Mouse (Mus musculus) MEL (cell line): ENCODE results near the gene Tbx19. TPM values are rescaled to one million over a fixed set of nuclear protein-coding genes. Genes with fewer than 3 reads are reported as not detected.

ENCODE experiments used
- DNase-seq: peaks from one replicate; pipeline ENCODE4 v3.0.0; 2011; ENCODE audit warnings: low read depth, low spot score
- H3K27ac ChIP-seq: 2 replicates; pipeline ENCODE4 v1.5.1; 2012; ENCODE audit warnings: low read depth, mild to moderate bottlenecking, control low read depth, low read length, moderate library complexity; ENCODE audit not compliant: control insufficient read depth
- H3K27me3 ChIP-seq, 2 experiments: fragments of 150-350 bp in 1 of 2; sonication (generic) in 1 of 2; 2 replicates each; pipeline ENCODE4 v1.6.1; 2012; ENCODE audit warnings: low read length in 2 of 2, mild to moderate bottlenecking in 2 of 2, improper control_type of control experiment in 1 of 2, moderate library complexity in 1 of 2; ENCODE audit not compliant: insufficient read depth in 2 of 2, control insufficient read depth in 1 of 2
- H3K36me3 ChIP-seq, 2 experiments: 2 replicates each; pipeline ENCODE4 v1.6.1; 2012 to 2014; ENCODE audit warnings: low read length in 2 of 2, improper control_type of control experiment in 1 of 2, inconsistent platforms in 1 of 2, mild to moderate bottlenecking in 1 of 2; ENCODE audit not compliant: insufficient read depth in 2 of 2, control insufficient read depth in 1 of 2
- H3K4me1 ChIP-seq, 2 experiments: fragments of 150-350 bp in 1 of 2; sonication (generic) in 1 of 2; 2 replicates each; pipeline ENCODE4 v1.6.1; 2012; ENCODE audit warnings: low read length in 2 of 2, improper control_type of control experiment in 1 of 2, mild to moderate bottlenecking in 1 of 2; ENCODE audit not compliant: insufficient read depth in 2 of 2, control insufficient read depth in 1 of 2
- H3K4me3 ChIP-seq, 2 experiments: fragments of 150-350 bp in 1 of 2; sonication (generic) in 1 of 2; 2 replicates each; pipeline ENCODE4 v1.5.1; 2012; ENCODE audit warnings: low read depth in 2 of 2, low read length in 2 of 2, mild to moderate bottlenecking in 2 of 2, moderate library complexity in 2 of 2, control low read depth in 1 of 2, improper control_type of control experiment in 1 of 2; ENCODE audit not compliant: control insufficient read depth in 1 of 2, insufficient read depth in 1 of 2
- H3K79me2 ChIP-seq: 2 replicates; pipeline ENCODE4 v1.6.1; 2012; ENCODE audit warnings: mild to moderate bottlenecking, low read length, moderate library complexity; ENCODE audit not compliant: control insufficient read depth, poor library complexity, insufficient read depth
- H3K9ac ChIP-seq: 2 replicates; pipeline ENCODE4 v1.6.1; 2012; ENCODE audit warnings: low read depth, mild to moderate bottlenecking, control low read depth, low read length, moderate library complexity; ENCODE audit not compliant: control insufficient read depth, poor library complexity, severe bottlenecking
- H3K9me3 ChIP-seq: fragments of 150-350 bp; sonication (generic); replicated peaks from 2 replicates; pipeline ENCODE4 v1.6.1; 2012; ENCODE audit warnings: mild to moderate bottlenecking, low read length, improper control_type of control experiment, moderate library complexity; ENCODE audit not compliant: insufficient read depth
- CHD1 ChIP-seq: IDR thresholded peaks from 2 replicates; pipeline ENCODE4 v1.6.1; 2012; ENCODE audit warnings: low read depth, mild to moderate bottlenecking, inconsistent platforms, low read length, improper control_type of control experiment
- CHD2 ChIP-seq: IDR thresholded peaks from 2 replicates; pipeline ENCODE4 v1.6.1; 2011; ENCODE audit warnings: low read length, improper control_type of control experiment
- ETS1 ChIP-seq: IDR thresholded peaks from 2 replicates; pipeline ENCODE4 v1.6.1; 2012; ENCODE audit warnings: low read depth, mild to moderate bottlenecking, inconsistent platforms, low read length, improper control_type of control experiment, moderate library complexity
- GABPA ChIP-seq: IDR thresholded peaks from 2 replicates; pipeline ENCODE4 v1.6.1; 2012; ENCODE audit warnings: low read depth, mild to moderate bottlenecking, inconsistent platforms, low read length, improper control_type of control experiment, moderate library complexity
- GATA1 ChIP-seq: IDR thresholded peaks from 2 replicates; pipeline ENCODE4 v1.6.1; 2011; ENCODE audit warnings: low read depth, low read length, improper control_type of control experiment
- JUND ChIP-seq: IDR thresholded peaks from 2 replicates; pipeline ENCODE4 v1.6.1; 2011; ENCODE audit warnings: low read depth, mild to moderate bottlenecking, improper control_type of control experiment, low read length
- MEF2A ChIP-seq: IDR thresholded peaks from 2 replicates; pipeline ENCODE4 v1.6.1; 2014; ENCODE audit warnings: low read depth, mild to moderate bottlenecking, inconsistent platforms, low read length, improper control_type of control experiment; ENCODE audit not compliant: poor library complexity, insufficient replicate concordance, severe bottlenecking; ENCODE audit errors: extremely low read depth
- MYB ChIP-seq: IDR thresholded peaks from 2 replicates; pipeline ENCODE4 v1.6.1; 2011; ENCODE audit warnings: mild to moderate bottlenecking, low read depth, low read length, improper control_type of control experiment
- MYC ChIP-seq: IDR thresholded peaks from 2 replicates; pipeline ENCODE4 v1.6.1; 2011; ENCODE audit warnings: low read depth, mild to moderate bottlenecking, low read length, improper control_type of control experiment, moderate library complexity
- POLR2AphosphoS2 ChIP-seq: IDR thresholded peaks from 2 replicates; pipeline ENCODE4 v1.6.1; 2011; ENCODE audit warnings: low read length, improper control_type of control experiment
- SIN3A ChIP-seq: IDR thresholded peaks from 2 replicates; pipeline ENCODE4 v1.6.1; 2012; ENCODE audit warnings: low read length, improper control_type of control experiment, inconsistent platforms
- SMC3 ChIP-seq: IDR thresholded peaks from 2 replicates; pipeline ENCODE4 v1.6.1; 2011; ENCODE audit warnings: low read depth, low read length, improper control_type of control experiment
- TAL1 ChIP-seq: IDR thresholded peaks from 2 replicates; pipeline ENCODE4 v1.6.1; 2012; ENCODE audit warnings: mild to moderate bottlenecking, inconsistent platforms, low read length, moderate library complexity, mixed read lengths
- TBP ChIP-seq: IDR thresholded peaks from 2 replicates; pipeline ENCODE4 v1.8.0; 2011; ENCODE audit warnings: low read depth, low read length, improper control_type of control experiment
- USF1 ChIP-seq: IDR thresholded peaks from 2 replicates; pipeline ENCODE4 v1.6.1; 2014; ENCODE audit warnings: low read depth, mild to moderate bottlenecking, inconsistent platforms, low read length, improper control_type of control experiment, moderate library complexity
- ZC3H11A ChIP-seq: IDR thresholded peaks from 2 replicates; pipeline ENCODE4 v1.6.1; 2012; ENCODE audit warnings: low read depth, mild to moderate bottlenecking, inconsistent platforms, low read length, improper control_type of control experiment
- ZKSCAN1 ChIP-seq: IDR thresholded peaks from 2 replicates; pipeline ENCODE4 v1.6.1; 2012; ENCODE audit warnings: low read depth, mild to moderate bottlenecking, inconsistent platforms, low read length, improper control_type of control experiment, moderate library complexity
- ZMIZ1 ChIP-seq: IDR thresholded peaks from 2 replicates; pipeline ENCODE4 v1.6.1; 2012; ENCODE audit warnings: low read depth, mild to moderate bottlenecking, inconsistent platforms, low read length, improper control_type of control experiment, moderate library complexity
- ZNF384 ChIP-seq: IDR thresholded peaks from 2 replicates; pipeline ENCODE4 v1.6.1; 2012; ENCODE audit warnings: low read depth, mild to moderate bottlenecking, inconsistent platforms, low read length, improper control_type of control experiment
- polyA plus RNA-seq, 2 experiments: library from polyadenylated mRNA; stranded (reverse) in 1 of 2; unstranded in 1 of 2; fragments of >175 nt in 1 of 2; fragments of >200 nt in 1 of 2; gene quantifications; 2 replicates each; pipeline versions ENCODE4 v1.2.1 to v1.2.4; 2012; ENCODE audit warnings: low replicate concordance in 2 of 2, low read depth in 1 of 2; ENCODE audit not compliant: insufficient read length in 2 of 2, insufficient read depth in 1 of 2, missing spikeins in 1 of 2
- total RNA-seq: library from RNA; depleted of rRNA; stranded (reverse); fragments of 300-350 nt; gene quantifications from 2 replicates; pipeline ENCODE4 v1.2.3, GENCODE M21; 2012

Gene Tbx19
- total and polyA plus RNA-seq, 3 experiments = 0.19 TPM; not detected in 2

DNA sequence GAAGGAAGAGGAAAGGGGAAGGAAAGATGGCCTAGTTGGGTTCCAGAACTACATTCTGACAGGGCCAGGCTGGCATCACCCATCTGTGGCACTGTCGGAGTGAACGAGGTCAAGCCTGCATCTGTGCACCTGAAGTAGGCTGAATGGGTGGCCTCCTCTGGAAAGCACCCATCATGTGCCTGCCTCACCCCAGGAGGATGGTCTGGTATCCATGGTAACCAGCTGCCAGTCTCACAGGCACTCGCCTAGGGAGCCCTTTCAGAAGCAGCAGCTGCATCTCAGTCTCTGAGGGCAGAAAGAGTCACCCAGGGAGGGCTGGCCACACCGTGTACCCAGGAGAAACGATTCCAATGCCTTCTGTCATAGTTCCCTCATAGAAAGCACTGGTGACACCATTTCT is 26.8 kb upstream of the Tbx19 start:
- Histone ChIP-seq H3K36me3 (no peaks in the 10 kb centered on the region), H3K9me3 (no peaks in the 10 kb centered on the region), H3K4me3 (no peak overlapping the region), H3K79me2 (no peaks in the 10 kb centered on the region), H3K4me1 (no peaks in the 10 kb centered on the region), H3K27me3 (no peaks in the 10 kb centered on the region), H3K27ac (no peak overlapping the region), H3K9ac (no peak overlapping the region)
- DNase-seq = no peak
- no peak for TF ChIP-seq CHD2
- TF ChIP-seq POLR2AphosphoS2 = no peak
- no peak for TF ChIP-seq USF1
- no peak for TF ChIP-seq TBP
- TF ChIP-seq SMC3 = no peak
- TF ChIP-seq JUND = no peak
- TF ChIP-seq ZNF384 = no peak
- no peak for TF ChIP-seq ETS1
- no peak for TF ChIP-seq CHD1
- TF ChIP-seq MEF2A = no peak
- no peak for TF ChIP-seq GATA1
- no peak for TF ChIP-seq ZC3H11A
- TF ChIP-seq TAL1 = no peak
- no peak for TF ChIP-seq MYB
- no peak for TF ChIP-seq SIN3A

DNA sequence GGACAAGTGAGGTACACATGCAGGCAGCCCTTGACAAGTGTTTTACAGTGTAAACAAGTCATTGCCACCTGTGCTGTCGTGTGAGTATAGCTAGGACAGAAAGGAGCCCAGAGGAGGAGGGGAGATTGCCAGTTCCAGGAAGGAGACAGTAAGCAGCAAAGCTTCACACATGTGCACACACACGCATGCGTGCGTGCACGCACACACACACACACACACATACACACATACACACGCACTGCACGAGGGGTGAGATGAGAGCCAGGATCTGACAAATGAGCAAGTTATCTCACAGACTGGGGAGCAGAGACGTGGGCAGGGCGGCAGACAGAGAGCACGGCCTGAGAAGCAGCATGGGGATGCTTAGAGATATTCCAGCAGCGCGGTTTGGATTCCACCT is 25.9 kb upstream of the Tbx19 start:
- Histone ChIP-seq H3K4me3 (no peak overlapping the region), H3K36me3 (no peaks in the 10 kb centered on the region), H3K27ac (no peak overlapping the region), H3K79me2 (no peaks in the 10 kb centered on the region), H3K9me3 (no peaks in the 10 kb centered on the region)
- no peak for TF ChIP-seq GABPA
- TF ChIP-seq CHD2 = no peak
- no peak for TF ChIP-seq MEF2A
- no peak for TF ChIP-seq ZKSCAN1
- TF ChIP-seq MYC = no peak
- no peak for TF ChIP-seq ZMIZ1
- TF ChIP-seq, all 39 proteins: peak for 0
- H3K27me3 ChIP-seq = no peaks in the 10 kb centered on the region
- no peak for DNase-seq
- H3K9ac ChIP-seq = no peak overlapping the region
- no peaks in the 10 kb centered on the region for H3K4me1 ChIP-seq
